Comparison of ENCODE assay signal across 7 mouse cellular contexts in genomic region chr10:76512965-76513583, GRCm38 (mm10). TPM values are rescaled to one million over a fixed set of nuclear protein-coding genes. Genes with fewer than 3 reads are reported as not detected.
DNase-seq lines count a peak whose midpoint lies in the region; ATAC-seq lines count a peak whose summit lies in the region.

No protein-coding gene starts in this region.

- no peaks in the 10 kb centered on the region for H3K9me3 ChIP-seq in forebrain, embryonic 16.5 days (ENCODE audit: control insufficient read depth, low read length)
- peaks cover 5% of the 10 kb centered on the region; the same call in 1 of the 2 replicates for H3K9me3 ChIP-seq in hindbrain, embryonic 10.5 days

- H3K4me3 ChIP-seq in forebrain, embryonic 16.5 days (replicated peaks; ENCODE audit: low read length): no peak overlapping the region
- H3K4me3 ChIP-seq in hindbrain, embryonic 10.5 days: no peak overlapping the region

- no peak overlapping the region for H3K27ac ChIP-seq in forebrain, embryonic 16.5 days (ENCODE audit: low read length)
- no peak overlapping the region for H3K27ac ChIP-seq in hindbrain, embryonic 10.5 days

- DNase-seq in Muller cell, postnatal 12 days (ENCODE audit: inconsistent ontology term): peak; percentile 68
- DNase-seq in c-Kit-positive CD71-negative TER-119-negative erythroid progenitor cells, embryonic 14.5 days (ENCODE audit: low read depth): peak; percentile 77
- DNase-seq in hindbrain, embryonic 10.5 days (ENCODE audit: low spot score): peak; percentile 82
- peak; percentile 41 to 51 for DNase-seq in layer of hippocampus, postnatal 14 days (ENCODE audit: low spot score in 2 of 2)
- DNase-seq in spleen, adult 18-20 months: peak; percentile 52 to 81

- H3K4me1 ChIP-seq in forebrain, embryonic 16.5 days (replicated peaks; ENCODE audit: control insufficient read depth, insufficient read depth, low read length): no peaks in the 10 kb centered on the region
- 0 out of 2 replicates have a peak, but pooled peaks cover 3% of the 10 kb centered on the region for H3K4me1 ChIP-seq in hindbrain, embryonic 10.5 days (replicated peaks)

- H3K36me3 ChIP-seq in forebrain, embryonic 16.5 days (ENCODE audit: control insufficient read depth, insufficient read depth): peaks cover 32% of the 10 kb centered on the region
- H3K36me3 ChIP-seq in hindbrain, embryonic 10.5 days: peaks cover 98% of the 10 kb centered on the region

- H3K4me2 ChIP-seq in forebrain, embryonic 16.5 days (ENCODE audit: low read length): no peak overlapping the region

- H3K27me3 ChIP-seq in forebrain, embryonic 16.5 days (replicated peaks; ENCODE audit: control insufficient read depth, insufficient read depth, low read length): no peaks in the 10 kb centered on the region
- H3K27me3 ChIP-seq in hindbrain, embryonic 10.5 days (ENCODE audit: insufficient read depth, poor library complexity, severe bottlenecking): no peaks in the 10 kb centered on the region

- H3K9ac ChIP-seq in forebrain, embryonic 16.5 days (replicated peaks; ENCODE audit: low read depth, low read length): no peak overlapping the region

- WGBS in forebrain, embryonic 16.5 days: 41% methylated on average over 5 of the region's 5 CpGs
- WGBS in hindbrain, embryonic 10.5 days: 40% methylated on average over 5 of the region's 5 CpGs

- peak; percentile 65 for ATAC-seq in forebrain, embryonic 16.5 days
- ATAC-seq in megakaryocyte, adult 5-6 weeks (ENCODE audit: poor library complexity, severe bottlenecking): peak; percentile 98

RNA-seq across cellular contexts. Expression of gene Lss, which starts 18.3 kb away (rescaled TPM):
- 44.0 and 52.3 TPM in 2 replicates for polyA plus RNA-seq in forebrain, embryonic 16.5 days (2015; fragmentation: Nextera tagmentation; extraction: Ambion mirVana)
- polyA plus RNA-seq in hindbrain, embryonic 10.5 days (2016; fragmentation: Nextera tagmentation; extraction: Ambion mirVana): 56.1 and 60.3 TPM in 2 replicates
- 10 to 100 TPM; 60.9 to 73.6 TPM for total RNA-seq in layer of hippocampus, postnatal 14 days (2021)
- total RNA-seq in megakaryocyte, adult 5-6 weeks (2015): 0.98 and 2.1 TPM in 2 replicates
- 1.7 and 2.5 TPM in 2 replicates for total RNA-seq in megakaryocyte, adult 5-6 weeks (2017)

RNA-seq across cellular contexts. Expression of gene Ybey, which starts 44.2 kb away (rescaled TPM):
- 7.1 and 7.2 TPM in 2 replicates for polyA plus RNA-seq in forebrain, embryonic 16.5 days (2015; fragmentation: Nextera tagmentation; extraction: Ambion mirVana)
- 8.7 and 10.1 TPM in 2 replicates for polyA plus RNA-seq in hindbrain, embryonic 10.5 days (2016; fragmentation: Nextera tagmentation; extraction: Ambion mirVana)
- 1 to 10 TPM; 3.4 to 3.8 TPM for total RNA-seq in layer of hippocampus, postnatal 14 days (2021)
- 0.96 and 1.6 TPM in 2 replicates for total RNA-seq in megakaryocyte, adult 5-6 weeks (2015)
- total RNA-seq in megakaryocyte, adult 5-6 weeks (2017): 3.6 and 4.2 TPM in 2 replicates

RNA-seq across cellular contexts. Expression of gene Mcm3ap, which starts 44.3 kb away (rescaled TPM):
- 69.2 and 70.3 TPM in 2 replicates for polyA plus RNA-seq in forebrain, embryonic 16.5 days (2015; fragmentation: Nextera tagmentation; extraction: Ambion mirVana)
- 72.0 and 74.4 TPM in 2 replicates for polyA plus RNA-seq in hindbrain, embryonic 10.5 days (2016; fragmentation: Nextera tagmentation; extraction: Ambion mirVana)
- total RNA-seq in layer of hippocampus, postnatal 14 days (2021): 10 to 100 TPM; 42.2 to 44.1 TPM
- 41.9 and 51.0 TPM in 2 replicates for total RNA-seq in megakaryocyte, adult 5-6 weeks (2015)
- 51.5 and 56.8 TPM in 2 replicates for total RNA-seq in megakaryocyte, adult 5-6 weeks (2017)

RNA-seq across cellular contexts. Expression of gene Spatc1l, which starts 49.0 kb away (rescaled TPM):
- polyA plus RNA-seq in forebrain, embryonic 16.5 days (2015; fragmentation: Nextera tagmentation; extraction: Ambion mirVana): 0.24 TPM in 1 of 2 replicates, not detected in the other
- polyA plus RNA-seq in hindbrain, embryonic 10.5 days (2016; fragmentation: Nextera tagmentation; extraction: Ambion mirVana): 0.16 TPM in 1 of 2 replicates, not detected in the other
- total RNA-seq in layer of hippocampus, postnatal 14 days (2021): not detected
- total RNA-seq in megakaryocyte, adult 5-6 weeks (2015): not detected in 2 replicates
- total RNA-seq in megakaryocyte, adult 5-6 weeks (2017): not detected in 2 replicates

Comparison
In these comparisons a context has a peak if more than half of its experiments do, and no peak if none do; other contexts are left out.
1. RNA of gene Lss, which starts 18.3 kb away (total RNA-seq): 60.9 to 73.6 TPM in layer of hippocampus, postnatal 14 days; 0.98 to 2.5 TPM in megakaryocyte, adult 5-6 weeks; every median in the first group is over 10 times any median in the second.
2. Peak in every context shown above with its lines, with median percentiles within 50 percentile points of each other: DNase-seq.